24 mouse cellular contexts compared by ENCODE assay signal in genomic region chr2:149812899-149813298, GRCm38 (mm10). TPM values are rescaled to one million over a fixed set of nuclear protein-coding genes. Genes with fewer than 3 reads are reported as not detected.
"Had no signal": no experiment of that assay in that cellular context is flagged by ENCODE, and none has a peak within 500 bp of the region (broad histone marks: within the 10 kb centered on the region; RNA-seq: fewer than 3 reads in every experiment).

No protein-coding gene starts in this region.

- H3K27ac ChIP-seq: lung, embryonic 15.5 days; macrophage; midbrain, embryonic 12.5 days; neural tube, embryonic 12.5 days; stomach, embryonic 15.5 days; stomach, postnatal 0 days had no signal

- H3K4me2 ChIP-seq: lung, embryonic 15.5 days; midbrain, embryonic 12.5 days; neural tube, embryonic 12.5 days; stomach, embryonic 15.5 days had no signal

- H3K9me3 ChIP-seq: lung, embryonic 15.5 days; midbrain, embryonic 12.5 days; neural tube, embryonic 12.5 days; stomach, embryonic 15.5 days had no signal

- H3K4me1 ChIP-seq: lung, embryonic 15.5 days; megakaryocyte, embryonic 14.5 days; midbrain, embryonic 12.5 days; neural tube, embryonic 12.5 days; stomach, embryonic 15.5 days had no signal

- H3K4me3 ChIP-seq: lung, embryonic 15.5 days; midbrain, embryonic 12.5 days; neural tube, embryonic 12.5 days; stomach, embryonic 15.5 days had no signal

- H3K36me3 ChIP-seq: lung, embryonic 15.5 days; midbrain, embryonic 12.5 days; neural tube, embryonic 12.5 days; stomach, embryonic 15.5 days had no signal

- H3K9ac ChIP-seq: liver, postnatal 0 days; lung, embryonic 15.5 days; midbrain, embryonic 12.5 days; neural tube, embryonic 12.5 days; stomach, embryonic 15.5 days had no signal

- ATAC-seq: liver, postnatal 0 days; lung, postnatal 0 days had no signal

- DNase-seq: liver, postnatal 0 days; lung, adult 2 months; lung, postnatal 14 days; lung, postnatal 36 days; midbrain, embryonic 14.5 days; right cerebral cortex, postnatal 14 days; thymus, adult 2 months; thymus, postnatal 25 days; thymus, postnatal 4 days had no signal

- H3K27me3 ChIP-seq: lung, embryonic 15.5 days; megakaryocyte, embryonic 14.5 days; midbrain, embryonic 12.5 days; neural tube, embryonic 12.5 days; stomach, embryonic 15.5 days had no signal

RNA-seq across cellular contexts. Expression of gene Syndig1, which starts 16.1 kb away (rescaled TPM):
- total RNA-seq: megakaryocyte progenitor cell, adult 5-6 weeks; monocyte, adult 5-6 weeks; neutrophil, adult 5-6 weeks had no signal
- polyA plus RNA-seq: liver, postnatal 0 days; macrophage; spleen, adult 2 months had no signal

RNA-seq across cellular contexts. Expression of gene C530025M09Rik, which starts 18.1 kb away (rescaled TPM):
- total RNA-seq: megakaryocyte progenitor cell, adult 5-6 weeks; midbrain, postnatal 0 days; monocyte, adult 5-6 weeks; neutrophil, adult 5-6 weeks had no signal
- polyA plus RNA-seq: liver, postnatal 0 days; lung, adult 2 months; lung, postnatal 0 days; macrophage; spleen, adult 2 months; stomach, embryonic 15.5 days; testis, adult 2 months; thymus, adult 2 months; urinary bladder, adult 2 months had no signal
